Mouse (Mus musculus): ENCODE measurements around the gene Slc35f3.

DNA sequence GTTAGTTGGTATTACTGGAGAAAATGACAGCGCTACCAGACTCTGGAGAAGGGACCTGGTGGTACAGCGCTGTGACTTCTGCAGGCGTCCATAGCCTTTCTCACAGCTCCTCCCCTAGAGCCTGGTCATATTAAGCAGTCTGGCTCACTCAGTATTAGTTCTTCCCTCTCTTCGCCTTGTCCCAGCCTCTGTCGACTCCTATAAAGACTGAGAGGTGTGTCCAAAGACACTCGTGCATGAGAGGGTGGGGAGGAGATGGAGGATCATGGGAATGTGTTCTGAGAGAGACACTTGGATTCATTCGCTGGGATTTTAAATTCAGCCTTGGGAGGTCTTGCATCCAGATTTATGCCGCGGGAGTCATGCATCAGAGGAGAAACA lies 124.6 kb downstream of the Slc35f3 start:
- TF ChIP-seq GATA1 (IDR thresholded peaks at IDR 0.05; ENCODE audit: borderline replicate concordance, low read length) (no peak), FLI1 (IDR thresholded peaks at IDR 0.05; ENCODE audit: low read length) (no peak)

All from megakaryocyte, embryonic 14.5 days (primary cell).